Mouse (Mus musculus) MEL (cell line): ENCODE results near the gene Cul4b. TPM values are rescaled to one million over a fixed set of nuclear protein-coding genes. Genes with fewer than 3 reads are reported as not detected.
A peak's percentile ranks its signal among the peaks of the same experiment; 100 is the strongest.

Experiments
- DNase-seq: peaks from one replicate; pipeline ENCODE4 v3.0.0; 2011; ENCODE audit warnings: low read depth, low spot score
- H3K27ac ChIP-seq: 2 replicates; pipeline ENCODE4 v1.5.1; 2012; ENCODE audit warnings: low read depth, mild to moderate bottlenecking, control low read depth, low read length, moderate library complexity; ENCODE audit not compliant: control insufficient read depth
- H3K27me3 ChIP-seq, 2 experiments: fragments of 150-350 bp in 1 of 2; sonication (generic) in 1 of 2; 2 replicates each; pipeline ENCODE4 v1.6.1; 2012; ENCODE audit warnings: low read length in 2 of 2, mild to moderate bottlenecking in 2 of 2, improper control_type of control experiment in 1 of 2, moderate library complexity in 1 of 2; ENCODE audit not compliant: insufficient read depth in 2 of 2, control insufficient read depth in 1 of 2
- H3K36me3 ChIP-seq, 2 experiments: 2 replicates each; pipeline ENCODE4 v1.6.1; 2012 to 2014; ENCODE audit warnings: low read length in 2 of 2, improper control_type of control experiment in 1 of 2, inconsistent platforms in 1 of 2, mild to moderate bottlenecking in 1 of 2; ENCODE audit not compliant: insufficient read depth in 2 of 2, control insufficient read depth in 1 of 2
- H3K4me1 ChIP-seq, 2 experiments: fragments of 150-350 bp in 1 of 2; sonication (generic) in 1 of 2; 2 replicates each; pipeline ENCODE4 v1.6.1; 2012; ENCODE audit warnings: low read length in 2 of 2, improper control_type of control experiment in 1 of 2, mild to moderate bottlenecking in 1 of 2; ENCODE audit not compliant: insufficient read depth in 2 of 2, control insufficient read depth in 1 of 2
- H3K4me3 ChIP-seq, 2 experiments: fragments of 150-350 bp in 1 of 2; sonication (generic) in 1 of 2; 2 replicates each; pipeline ENCODE4 v1.5.1; 2012; ENCODE audit warnings: low read depth in 2 of 2, low read length in 2 of 2, mild to moderate bottlenecking in 2 of 2, moderate library complexity in 2 of 2, control low read depth in 1 of 2, improper control_type of control experiment in 1 of 2; ENCODE audit not compliant: control insufficient read depth in 1 of 2, insufficient read depth in 1 of 2
- H3K79me2 ChIP-seq: 2 replicates; pipeline ENCODE4 v1.6.1; 2012; ENCODE audit warnings: mild to moderate bottlenecking, low read length, moderate library complexity; ENCODE audit not compliant: control insufficient read depth, poor library complexity, insufficient read depth
- H3K9ac ChIP-seq: 2 replicates; pipeline ENCODE4 v1.6.1; 2012; ENCODE audit warnings: low read depth, mild to moderate bottlenecking, control low read depth, low read length, moderate library complexity; ENCODE audit not compliant: control insufficient read depth, poor library complexity, severe bottlenecking
- H3K9me3 ChIP-seq: fragments of 150-350 bp; sonication (generic); replicated peaks from 2 replicates; pipeline ENCODE4 v1.6.1; 2012; ENCODE audit warnings: mild to moderate bottlenecking, low read length, improper control_type of control experiment, moderate library complexity; ENCODE audit not compliant: insufficient read depth
- CHD1 ChIP-seq: IDR thresholded peaks from 2 replicates; pipeline ENCODE4 v1.6.1; 2012; ENCODE audit warnings: low read depth, mild to moderate bottlenecking, inconsistent platforms, low read length, improper control_type of control experiment
- ELF1 ChIP-seq: IDR thresholded peaks from 2 replicates; pipeline ENCODE4 v1.6.1; 2014; ENCODE audit warnings: low read depth, mild to moderate bottlenecking, inconsistent platforms, low read length, improper control_type of control experiment, moderate library complexity
- EP300 ChIP-seq, 2 experiments: IDR thresholded peaks; 2 replicates each; pipeline ENCODE4 v1.6.1; 2011; ENCODE audit warnings: improper control_type of control experiment in 2 of 2, low read length in 2 of 2, low read depth in 1 of 2, mild to moderate bottlenecking in 1 of 2
- ETS1 ChIP-seq: IDR thresholded peaks from 2 replicates; pipeline ENCODE4 v1.6.1; 2012; ENCODE audit warnings: low read depth, mild to moderate bottlenecking, inconsistent platforms, low read length, improper control_type of control experiment, moderate library complexity
- GATA1 ChIP-seq: IDR thresholded peaks from 2 replicates; pipeline ENCODE4 v1.6.1; 2011; ENCODE audit warnings: low read depth, low read length, improper control_type of control experiment
- KAT2A ChIP-seq: conservative IDR thresholded peaks from 2 replicates; pipeline ENCODE4 v1.6.1; 2012; ENCODE audit warnings: low read depth, low read length, improper control_type of control experiment, inconsistent platforms
- MAFK ChIP-seq: IDR thresholded peaks from 2 replicates; pipeline ENCODE4 v1.6.1; 2011; ENCODE audit warnings: low read depth, mild to moderate bottlenecking, low read length, improper control_type of control experiment, borderline replicate concordance
- MEF2A ChIP-seq: IDR thresholded peaks from 2 replicates; pipeline ENCODE4 v1.6.1; 2014; ENCODE audit warnings: low read depth, mild to moderate bottlenecking, inconsistent platforms, low read length, improper control_type of control experiment; ENCODE audit not compliant: poor library complexity, insufficient replicate concordance, severe bottlenecking; ENCODE audit errors: extremely low read depth
- MYC ChIP-seq: IDR thresholded peaks from 2 replicates; pipeline ENCODE4 v1.6.1; 2011; ENCODE audit warnings: low read depth, mild to moderate bottlenecking, low read length, improper control_type of control experiment, moderate library complexity
- NRF1 ChIP-seq: IDR thresholded peaks from 2 replicates; pipeline ENCODE4 v1.6.1; 2014; ENCODE audit warnings: low read depth, mild to moderate bottlenecking, inconsistent platforms, low read length, improper control_type of control experiment, moderate library complexity; ENCODE audit not compliant: poor library complexity, insufficient read depth, severe bottlenecking
- POLR2A ChIP-seq, 2 experiments: IDR thresholded peaks; 2 replicates each; pipeline ENCODE4 v1.6.1; 2011 to 2012; ENCODE audit warnings: low read length in 2 of 2, mild to moderate bottlenecking in 2 of 2, control low read depth in 1 of 2, improper control_type of control experiment in 1 of 2, low read depth in 1 of 2, moderate library complexity in 1 of 2; ENCODE audit not compliant: control insufficient read depth in 1 of 2, insufficient read depth in 1 of 2, poor library complexity in 1 of 2
- POLR2AphosphoS2 ChIP-seq: IDR thresholded peaks from 2 replicates; pipeline ENCODE4 v1.6.1; 2011; ENCODE audit warnings: low read length, improper control_type of control experiment
- POLR2AphosphoS5 ChIP-seq: IDR thresholded peaks from 2 replicates; pipeline ENCODE4 v1.6.1; 2012; ENCODE audit warnings: low read depth, borderline replicate concordance, mild to moderate bottlenecking, inconsistent platforms, low read length, moderate library complexity, mixed read lengths
- RAD21 ChIP-seq: IDR thresholded peaks from 2 replicates; pipeline ENCODE4 v1.6.1; 2011; ENCODE audit warnings: mild to moderate bottlenecking, low read depth, low read length, improper control_type of control experiment
- TAL1 ChIP-seq: IDR thresholded peaks from 2 replicates; pipeline ENCODE4 v1.6.1; 2012; ENCODE audit warnings: mild to moderate bottlenecking, inconsistent platforms, low read length, moderate library complexity, mixed read lengths
- TCF12 ChIP-seq: IDR thresholded peaks from 2 replicates; pipeline ENCODE4 v1.6.1; 2014; ENCODE audit warnings: low read depth, mild to moderate bottlenecking, inconsistent platforms, low read length, improper control_type of control experiment, moderate library complexity
- UBTF ChIP-seq: IDR thresholded peaks from 2 replicates; pipeline ENCODE4 v1.6.1; 2012; ENCODE audit warnings: low read depth, mild to moderate bottlenecking, inconsistent platforms, low read length, improper control_type of control experiment, moderate library complexity, borderline replicate concordance; ENCODE audit not compliant: insufficient read depth
- USF1 ChIP-seq: IDR thresholded peaks from 2 replicates; pipeline ENCODE4 v1.6.1; 2014; ENCODE audit warnings: low read depth, mild to moderate bottlenecking, inconsistent platforms, low read length, improper control_type of control experiment, moderate library complexity
- USF2 ChIP-seq, 2 experiments: IDR thresholded peaks; 2 replicates each; pipeline ENCODE4 v1.6.1; 2011 to 2012; ENCODE audit warnings: improper control_type of control experiment in 2 of 2, low read length in 2 of 2, borderline replicate concordance in 1 of 2, inconsistent platforms in 1 of 2, low read depth in 1 of 2, mild to moderate bottlenecking in 1 of 2; ENCODE audit not compliant: insufficient read depth in 1 of 2
- ZC3H11A ChIP-seq: IDR thresholded peaks from 2 replicates; pipeline ENCODE4 v1.6.1; 2012; ENCODE audit warnings: low read depth, mild to moderate bottlenecking, inconsistent platforms, low read length, improper control_type of control experiment
- ZMIZ1 ChIP-seq: IDR thresholded peaks from 2 replicates; pipeline ENCODE4 v1.6.1; 2012; ENCODE audit warnings: low read depth, mild to moderate bottlenecking, inconsistent platforms, low read length, improper control_type of control experiment, moderate library complexity
- polyA plus RNA-seq, 2 experiments: library from polyadenylated mRNA; stranded (reverse) in 1 of 2; unstranded in 1 of 2; fragments of >175 nt in 1 of 2; fragments of >200 nt in 1 of 2; gene quantifications; 2 replicates each; pipeline versions ENCODE4 v1.2.1 to v1.2.4; 2012; ENCODE audit warnings: low replicate concordance in 2 of 2, low read depth in 1 of 2; ENCODE audit not compliant: insufficient read length in 2 of 2, insufficient read depth in 1 of 2, missing spikeins in 1 of 2
- total RNA-seq: library from RNA; depleted of rRNA; stranded (reverse); fragments of 300-350 nt; gene quantifications from 2 replicates; pipeline ENCODE4 v1.2.3, GENCODE M21; 2012

The Cul4b gene
- total and polyA plus RNA-seq, 3 experiments: 19.0 to 28.2 TPM; not detected in 1

DNA sequence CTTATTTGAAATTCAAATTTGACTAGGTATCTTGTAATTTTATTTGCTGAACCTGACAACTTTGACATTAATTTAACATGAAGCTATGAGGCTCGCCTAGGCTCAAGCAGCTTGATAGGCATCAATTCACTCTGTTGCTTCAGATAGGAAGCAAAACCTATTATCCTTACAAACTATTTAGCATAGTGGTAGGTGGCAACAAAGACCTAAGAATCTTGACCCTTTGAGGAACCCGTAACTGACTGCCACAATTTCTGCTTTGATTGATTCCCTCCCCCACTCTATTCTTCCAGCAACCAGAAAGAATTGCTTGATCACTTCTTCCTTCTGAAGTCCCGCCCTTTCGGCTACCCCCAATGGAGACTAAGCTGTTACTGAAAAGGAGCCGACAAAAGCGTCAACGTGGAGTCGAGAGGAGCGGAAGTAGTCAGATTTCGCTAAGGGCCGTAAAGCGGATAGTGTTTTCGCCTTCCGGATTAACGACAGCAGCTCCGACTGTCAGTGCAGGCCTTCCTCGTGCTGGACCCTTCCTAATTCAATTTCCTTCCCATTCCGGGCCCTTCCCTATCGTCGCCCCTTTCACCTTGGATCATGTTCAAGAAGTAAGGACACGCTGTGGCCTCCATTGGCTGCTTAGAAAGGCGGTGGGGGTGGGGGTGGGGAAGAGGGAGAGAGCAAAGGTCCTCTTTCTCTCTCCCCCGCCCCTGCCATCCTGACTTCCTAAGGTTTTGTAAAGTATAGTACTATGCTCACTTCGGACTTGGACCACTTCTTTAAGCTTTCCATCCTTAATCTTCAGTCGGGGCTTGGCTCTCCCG is 24.4 kb upstream of the Cul4b start, which contains the start of gene Mcts1 (continued):
- TF ChIP-seq RAD21 (no peak), ELF1 (peak; percentile 86), KAT2A (peak; percentile 65; the same call in 1 of the 2 replicates), ZMIZ1 (0 out of 2 replicates have a peak, but pooled peaks have one; percentile 26)

DNA sequence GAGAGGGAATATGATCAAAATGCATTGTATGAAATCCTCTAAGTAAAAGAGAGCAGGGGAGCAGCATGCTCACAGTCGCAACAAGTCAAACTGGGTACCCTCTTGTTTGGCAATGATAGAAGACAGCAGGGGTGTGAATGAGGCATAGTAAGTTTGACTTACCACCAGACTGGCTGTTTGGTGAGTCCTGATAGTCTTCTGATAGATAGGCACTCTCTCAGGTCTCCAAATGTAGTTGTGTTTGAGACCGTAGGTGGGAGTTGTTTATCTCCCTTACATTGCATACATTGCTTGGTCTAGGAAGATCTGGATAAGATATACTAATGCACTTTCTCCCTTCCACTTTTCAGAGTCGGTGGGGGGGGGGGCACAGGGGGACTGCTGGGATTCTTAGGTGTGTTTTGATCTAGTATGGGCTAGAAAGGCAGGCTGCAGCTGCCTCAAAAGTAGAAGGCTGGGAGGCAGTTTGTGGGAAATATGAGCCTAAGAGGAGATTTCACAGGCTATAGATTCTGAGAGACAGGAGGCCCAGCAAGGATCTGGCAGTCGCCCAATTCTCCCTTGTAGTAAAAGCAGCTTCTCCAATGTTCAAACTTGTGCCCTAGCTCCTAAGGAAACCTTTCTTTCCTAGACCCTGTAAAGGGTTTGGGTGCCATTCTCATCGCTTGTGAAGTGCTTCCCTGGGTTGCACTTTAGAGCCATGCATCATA is 17.3 kb upstream of the Cul4b start:
- Histone ChIP-seq H3K4me3 (0 out of 4 replicates have a peak overlapping the region, but pooled peaks of 1 of the 2 experiments have one; percentile 6), H3K4me1 (peaks cover 12 to 28% of the 10 kb centered on the region in 2 experiments), H3K9ac (no peak overlapping the region), H3K27me3 (no peaks in the 10 kb centered on the region), H3K36me3 (peaks cover 0 to 30% of the 10 kb centered on the region in 2 experiments; a peak in 2 of 4 replicates), H3K9me3 (no peaks in the 10 kb centered on the region), H3K27ac (peak overlapping the region; percentile 41), H3K79me2 (no peaks in the 10 kb centered on the region)
- DNase-seq: peak; percentile 73
- TF ChIP-seq MEF2A (no peak), EP300 (IDR thresholded peaks at IDR 0.05; ENCODE audit: low read depth in 1 of 2, low read length in 2 of 2) (peak in 1 of 2 experiments; percentile 66; a peak in 2 of 4 replicates), GATA1 (peak; percentile 68), TAL1 (peak; percentile 28; the same call in 1 of the 2 replicates), POLR2A (IDR thresholded peaks at IDR 0.05; ENCODE audit: control insufficient read depth in 1 of 2, insufficient read depth in 1 of 2, low read depth in 1 of 2, low read length in 2 of 2, poor library complexity in 1 of 2) (no peak)

DNA sequence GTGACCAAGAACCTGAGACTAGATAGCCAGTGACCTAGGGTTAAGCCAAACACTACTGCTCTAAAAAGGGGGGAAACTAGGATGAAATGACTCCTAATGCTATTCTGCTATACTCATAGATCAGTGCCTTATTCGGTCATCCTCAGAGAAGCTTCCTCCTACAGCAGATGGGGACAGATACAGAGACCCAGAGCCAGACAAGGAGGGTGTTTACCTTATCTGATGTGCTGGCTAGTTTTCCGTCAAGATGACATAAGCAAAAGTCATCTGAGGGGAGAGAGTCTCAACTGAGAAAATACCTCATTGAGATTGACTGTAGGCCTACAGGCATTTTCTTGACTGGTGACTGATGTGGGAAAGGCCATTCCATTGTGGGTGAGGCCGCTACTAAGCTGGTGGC is 15.8 kb upstream of the Cul4b start:
- TF ChIP-seq GATA1: peak; percentile 84
- peak; percentile 44; the same call in 1 of the 2 replicates for TF ChIP-seq TCF12
- no peak for TF ChIP-seq NRF1
- no peak for TF ChIP-seq POLR2AphosphoS2
- no peak for TF ChIP-seq MYC
- 0 out of 2 replicates have a peak, but pooled peaks have one; percentile 24 for TF ChIP-seq TAL1
- no peak for TF ChIP-seq USF2 (IDR thresholded peaks at IDR 0.05; ENCODE audit: borderline replicate concordance in 1 of 2, insufficient read depth in 1 of 2, low read depth in 1 of 2, low read length in 2 of 2)
- TF ChIP-seq MAFK: no peak
- no peak for TF ChIP-seq CHD1
- no peak for TF ChIP-seq POLR2A (IDR thresholded peaks at IDR 0.05; ENCODE audit: control insufficient read depth in 1 of 2, insufficient read depth in 1 of 2, low read depth in 1 of 2, low read length in 2 of 2, poor library complexity in 1 of 2)
- TF ChIP-seq UBTF: no peak
- no peak for TF ChIP-seq USF1
- TF ChIP-seq EP300 (IDR thresholded peaks at IDR 0.05; ENCODE audit: low read depth in 1 of 2, low read length in 2 of 2): peak; percentile 49 to 59; a peak in 1 of 4 replicates
- TF ChIP-seq POLR2AphosphoS5: no peak
- no peak for TF ChIP-seq ZC3H11A
- peak; percentile 86 for TF ChIP-seq ETS1
- Histone ChIP-seq H3K9me3 (no peaks in the 10 kb centered on the region), H3K36me3 (peaks cover 0 to 30% of the 10 kb centered on the region in 2 experiments; a peak in 2 of 4 replicates), H3K4me3 (no peak overlapping the region), H3K4me1 (peaks cover 12 to 28% of the 10 kb centered on the region in 2 experiments), H3K9ac (no peak overlapping the region), H3K79me2 (no peaks in the 10 kb centered on the region), H3K27me3 (no peaks in the 10 kb centered on the region), H3K27ac (peak overlapping the region; percentile 65)
- peak; percentile 65 for DNase-seq
